Mouse (Mus musculus): ENCODE measurements around the gene Rap1b. TPM values are rescaled to one million over a fixed set of nuclear protein-coding genes. Genes with fewer than 3 reads are reported as not detected.

Rap1b gene
- polyA plus RNA-seq, 1 experiment from 2014 or later, result 132 TPM

- no peak overlapping the region for H3K4me2 ChIP-seq (replicated peaks; ENCODE audit: low read depth)
- TF ChIP-seq EP300 (optimal IDR thresholded peaks at IDR 0.05) (no peak), CTCF (IDR thresholded peaks at IDR 0.05; ENCODE audit: low read depth) (peak; percentile 53)
- H3K9me3 ChIP-seq (ENCODE audit: control insufficient read depth, low read length), result no peaks in the 10 kb centered on the region
- H3K9ac ChIP-seq (ENCODE audit: low read length), result no peak overlapping the region
- H3K4me3 ChIP-seq (ENCODE audit: low read depth, low read length), result no peak overlapping the region
- H3K4me1 ChIP-seq (replicated peaks; ENCODE audit: control insufficient read depth, insufficient read depth), result peaks cover 3% of the 10 kb centered on the region; the same call in 1 of the 2 replicates
- ATAC-seq (ENCODE audit: low FRiP score, low TSS enrichment) (peak; percentile 47; the same call in 1 of the 2 replicates), DNase-seq (ENCODE audit: low spot score) (no peak)
- H3K27me3 ChIP-seq (ENCODE audit: control insufficient read depth, insufficient read depth, low read length), result no peaks in the 10 kb centered on the region
- WGBS, result 86% methylated on average over 3 of the region's 3 CpGs
- H3K27ac ChIP-seq (replicated peaks), result no peak overlapping the region
- no peaks in the 10 kb centered on the region for H3K36me3 ChIP-seq (ENCODE audit: control insufficient read depth, insufficient read depth, low read length)
Measured at GRCm38 (mm10) chr10:117838924-117839323, 6.9 kb downstream of the Rap1b start.

GRCm38 (mm10) chr10:117836354-117836753, 9.5 kb downstream of the Rap1b start:
- Histone ChIP-seq H3K4me1 (replicated peaks; ENCODE audit: control insufficient read depth, insufficient read depth) (peaks cover 3% of the 10 kb centered on the region; the same call in 1 of the 2 replicates), H3K9me3 (ENCODE audit: control insufficient read depth, low read length) (no peaks in the 10 kb centered on the region), H3K27ac (replicated peaks) (no peak overlapping the region), H3K4me3 (ENCODE audit: low read depth, low read length) (no peak overlapping the region), H3K9ac (ENCODE audit: low read length) (no peak overlapping the region), H3K36me3 (ENCODE audit: control insufficient read depth, insufficient read depth, low read length) (no peaks in the 10 kb centered on the region), H3K27me3 (ENCODE audit: control insufficient read depth, insufficient read depth, low read length) (no peaks in the 10 kb centered on the region), H3K4me2 (replicated peaks; ENCODE audit: low read depth) (no peak overlapping the region)
- TF ChIP-seq CTCF (IDR thresholded peaks at IDR 0.05; ENCODE audit: low read depth) (no peak), EP300 (optimal IDR thresholded peaks at IDR 0.05) (no peak)
- no peak for DNase-seq (ENCODE audit: low spot score)
- 87% methylated on average over 2 of the region's 2 CpGs for WGBS
- no peak for ATAC-seq (ENCODE audit: low FRiP score, low TSS enrichment)

GRCm38 (mm10) chr10:117835453-117835852, 10.4 kb downstream of the Rap1b start:
- no peaks in the 10 kb centered on the region for H3K36me3 ChIP-seq (ENCODE audit: control insufficient read depth, insufficient read depth, low read length)
- DNase-seq (ENCODE audit: low spot score), result no peak
- H3K9ac ChIP-seq (ENCODE audit: low read length), result no peak overlapping the region
- H3K27ac ChIP-seq (replicated peaks), result no peak overlapping the region
- H3K9me3 ChIP-seq (ENCODE audit: control insufficient read depth, low read length), result no peaks in the 10 kb centered on the region
- H3K27me3 ChIP-seq (ENCODE audit: control insufficient read depth, insufficient read depth, low read length), result no peaks in the 10 kb centered on the region
- H3K4me3 ChIP-seq (ENCODE audit: low read depth, low read length), result no peak overlapping the region
- H3K4me1 ChIP-seq (replicated peaks; ENCODE audit: control insufficient read depth, insufficient read depth), result no peaks in the 10 kb centered on the region
- TF ChIP-seq EP300 (optimal IDR thresholded peaks at IDR 0.05) (no peak), CTCF (IDR thresholded peaks at IDR 0.05; ENCODE audit: low read depth) (no peak)
- ATAC-seq (ENCODE audit: low FRiP score, low TSS enrichment), result no peak
- WGBS, result 59% methylated on average over 5 of the region's 5 CpGs
- no peak overlapping the region for H3K4me2 ChIP-seq (replicated peaks; ENCODE audit: low read depth)

GRCm38 (mm10) chr10:117830797-117831196, 15.0 kb downstream of the Rap1b start:
- H3K27me3 ChIP-seq (ENCODE audit: control insufficient read depth, insufficient read depth, low read length), result no peaks in the 10 kb centered on the region
- H3K4me1 ChIP-seq (replicated peaks; ENCODE audit: control insufficient read depth, insufficient read depth), result 0 out of 2 replicates have a peak, but pooled peaks cover 3% of the 10 kb centered on the region
- no peak overlapping the region for H3K9ac ChIP-seq (ENCODE audit: low read length)
- H3K36me3 ChIP-seq (ENCODE audit: control insufficient read depth, insufficient read depth, low read length), result no peaks in the 10 kb centered on the region
- no peak overlapping the region for H3K27ac ChIP-seq (replicated peaks)
- DNase-seq (ENCODE audit: low spot score) (no peak), ATAC-seq (ENCODE audit: low FRiP score, low TSS enrichment) (no peak)
- no peaks in the 10 kb centered on the region for H3K9me3 ChIP-seq (ENCODE audit: control insufficient read depth, low read length)
- TF ChIP-seq CTCF (IDR thresholded peaks at IDR 0.05; ENCODE audit: low read depth), result no peak
- no peak for TF ChIP-seq EP300 (optimal IDR thresholded peaks at IDR 0.05)
- no peak overlapping the region for H3K4me2 ChIP-seq (replicated peaks; ENCODE audit: low read depth)
- H3K4me3 ChIP-seq (ENCODE audit: low read depth, low read length), result no peak overlapping the region
- 80% methylated on average over 3 of the region's 3 CpGs for WGBS

GRCm38 (mm10) chr10:117829472-117830155, 16.2 kb downstream of the Rap1b start:
- 90% methylated on average over 7 of the region's 7 CpGs for WGBS
- Histone ChIP-seq H3K27ac (replicated peaks) (no peak overlapping the region), H3K27me3 (ENCODE audit: control insufficient read depth, insufficient read depth, low read length) (no peaks in the 10 kb centered on the region), H3K4me3 (ENCODE audit: low read depth, low read length) (no peak overlapping the region), H3K4me2 (replicated peaks; ENCODE audit: low read depth) (no peak overlapping the region), H3K9me3 (ENCODE audit: control insufficient read depth, low read length) (no peaks in the 10 kb centered on the region), H3K36me3 (ENCODE audit: control insufficient read depth, insufficient read depth, low read length) (no peaks in the 10 kb centered on the region), H3K4me1 (replicated peaks; ENCODE audit: control insufficient read depth, insufficient read depth) (0 out of 2 replicates have a peak, but pooled peaks cover 3% of the 10 kb centered on the region), H3K9ac (ENCODE audit: low read length) (no peak overlapping the region)
- no peak for ATAC-seq (ENCODE audit: low FRiP score, low TSS enrichment)
- DNase-seq (ENCODE audit: low spot score), result no peak
- TF ChIP-seq EP300 (optimal IDR thresholded peaks at IDR 0.05) (no peak), CTCF (IDR thresholded peaks at IDR 0.05; ENCODE audit: low read depth) (no peak)

- H3K9me3 ChIP-seq (ENCODE audit: control insufficient read depth, low read length), result no peaks in the 10 kb centered on the region
- TF ChIP-seq EP300 (optimal IDR thresholded peaks at IDR 0.05), result no peak
- no peak for TF ChIP-seq CTCF (IDR thresholded peaks at IDR 0.05; ENCODE audit: low read depth)
- WGBS, result 52% methylated on average over 4 of the region's 4 CpGs
Measured at GRCm38 (mm10) chr10:117829022-117829421, 16.8 kb downstream of the Rap1b start.

More at GRCm38 (mm10) chr10:117829022-117829421, 16.8 kb downstream of the Rap1b start:
- DNase-seq (ENCODE audit: low spot score) (no peak), ATAC-seq (ENCODE audit: low FRiP score, low TSS enrichment) (no peak)
- Histone ChIP-seq H3K4me2 (replicated peaks; ENCODE audit: low read depth) (no peak overlapping the region), H3K27me3 (ENCODE audit: control insufficient read depth, insufficient read depth, low read length) (no peaks in the 10 kb centered on the region), H3K27ac (replicated peaks) (0 out of 2 replicates have a peak overlapping the region, but pooled peaks have one; percentile 30), H3K9ac (ENCODE audit: low read length) (no peak overlapping the region), H3K4me3 (ENCODE audit: low read depth, low read length) (no peak overlapping the region), H3K4me1 (replicated peaks; ENCODE audit: control insufficient read depth, insufficient read depth) (0 out of 2 replicates have a peak, but pooled peaks cover 3% of the 10 kb centered on the region), H3K36me3 (ENCODE audit: control insufficient read depth, insufficient read depth, low read length) (no peaks in the 10 kb centered on the region)

All from stomach, postnatal 0 days (tissue).